In the genomic region with DNA sequence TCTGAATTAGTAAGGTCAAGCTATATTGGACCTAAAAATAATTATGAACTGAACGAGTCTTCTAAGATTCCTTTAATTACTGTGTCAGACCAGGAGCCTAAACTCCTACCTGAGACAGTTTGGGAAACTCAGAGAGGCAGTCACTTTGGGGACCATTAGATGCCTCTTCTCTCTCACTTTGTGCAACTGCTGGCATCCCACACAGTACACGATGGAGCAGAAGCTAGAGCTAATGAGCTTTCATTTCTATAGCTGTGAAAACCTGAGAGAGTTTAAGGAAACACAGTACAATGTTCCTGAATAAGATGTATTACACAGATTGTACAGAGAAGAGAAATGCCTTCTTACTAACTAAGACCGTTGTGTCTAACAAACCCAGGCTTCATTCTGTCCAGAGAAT, we compare ENCODE assay signal across 22 mouse cellular contexts.
DNase-seq lines count a peak whose midpoint lies in the region; ATAC-seq lines count a peak whose summit lies in the region.
"Had no signal": no experiment of that assay in that cellular context is flagged by ENCODE, and none has a peak within 500 bp of the region (broad histone marks: within the 10 kb centered on the region; RNA-seq: fewer than 3 reads in every experiment).

No protein-coding gene starts in this region.

- no peak overlapping the region for H3K4me2 ChIP-seq in midbrain, embryonic 11.5 days
- no peak overlapping the region for H3K4me2 ChIP-seq in midbrain, embryonic 14.5 days (ENCODE audit: low read length)

- no peaks in the 10 kb centered on the region for H3K27me3 ChIP-seq in midbrain, embryonic 11.5 days (ENCODE audit: control insufficient read depth, insufficient read depth, low read length)
- H3K27me3 ChIP-seq in midbrain, embryonic 14.5 days (ENCODE audit: control insufficient read depth, insufficient read depth, low read length), result no peaks in the 10 kb centered on the region
- H3K27me3 ChIP-seq: CH12.LX had no signal

- no peak for DNase-seq in frontal cortex, postnatal 36 days (ENCODE audit: low spot score in 2 of 2)
- peak; percentile 69 for DNase-seq in midbrain, embryonic 11.5 days (ENCODE audit: low spot score, missing footprints)
- no peak for DNase-seq in midbrain, embryonic 14.5 days
- DNase-seq in brain, adult 2 months (ENCODE audit: low read depth, low spot score), result peak; percentile 63
- DNase-seq: adrenal gland, adult 2 months; adrenal gland, adult 8-10 months; adrenal gland, postnatal 10 days; adrenal gland, postnatal 14 days; adrenal gland, postnatal 25 days; adrenal gland, postnatal 36 days; B cell, adult 2 months; cerebellum, adult 11 months; cerebellum, adult 11-12 months; cerebellum, adult 18-20 months; cerebellum, adult 2 months had no signal

- H3K4me3 ChIP-seq in midbrain, embryonic 11.5 days (ENCODE audit: low read depth, low read length), result no peak overlapping the region
- no peak overlapping the region for H3K4me3 ChIP-seq in midbrain, embryonic 14.5 days (replicated peaks; ENCODE audit: low read depth, low read length)

- H3K4me1 ChIP-seq in midbrain, embryonic 11.5 days (ENCODE audit: control insufficient read depth, insufficient read depth, low read length), result peaks cover 6% of the 10 kb centered on the region
- H3K4me1 ChIP-seq in midbrain, embryonic 14.5 days (ENCODE audit: control insufficient read depth, insufficient read depth, low read length), result no peaks in the 10 kb centered on the region

- WGBS in midbrain, embryonic 11.5 days, result 85% methylated on average over 3 of the region's 3 CpGs
- WGBS in midbrain, embryonic 14.5 days, result 84% methylated on average over 3 of the region's 3 CpGs

- H3K9ac ChIP-seq in midbrain, embryonic 11.5 days (ENCODE audit: low read length), result no peak overlapping the region
- no peak overlapping the region for H3K9ac ChIP-seq in midbrain, embryonic 14.5 days (replicated peaks; ENCODE audit: low read length)

- peak; percentile 86 for ATAC-seq in frontal cortex, adult (ENCODE audit: low TSS enrichment)
- no peak for ATAC-seq in midbrain, embryonic 11.5 days (ENCODE audit: low FRiP score)
- ATAC-seq in midbrain, embryonic 14.5 days (ENCODE audit: low FRiP score, low TSS enrichment), result no peak
- no peak for ATAC-seq in megakaryocyte-erythroid progenitor cell, adult 5-6 weeks (replicated peaks; ENCODE audit: low FRiP score, low TSS enrichment, poor library complexity, severe bottlenecking)
- ATAC-seq: activated CD4-positive, CD25-positive, alpha-beta regulatory T cell, adult 4 months; CD4-positive, CD25-positive, alpha-beta regulatory T cell, adult 4 months; Patski had no signal

- H3K36me3 ChIP-seq in midbrain, embryonic 11.5 days (ENCODE audit: control insufficient read depth, insufficient read depth, low read length), result no peaks in the 10 kb centered on the region
- no peaks in the 10 kb centered on the region for H3K36me3 ChIP-seq in midbrain, embryonic 14.5 days (ENCODE audit: control insufficient read depth, insufficient read depth, low read length)
- H3K36me3 ChIP-seq: G1E had no signal

- no peak overlapping the region for H3K27ac ChIP-seq in midbrain, embryonic 11.5 days (ENCODE audit: low read depth, low read length)
- no peak overlapping the region for H3K27ac ChIP-seq in midbrain, embryonic 14.5 days (replicated peaks; ENCODE audit: low read depth, low read length)

- H3K9me3 ChIP-seq in midbrain, embryonic 11.5 days (ENCODE audit: control insufficient read depth, low read length), result no peaks in the 10 kb centered on the region
- H3K9me3 ChIP-seq in midbrain, embryonic 14.5 days (ENCODE audit: control insufficient read depth, low read length), result no peaks in the 10 kb centered on the region

Comparison
In these comparisons a context has a peak if more than half of its experiments do, and no peak if none do; other contexts are left out.
1. DNase-seq: peak in midbrain, embryonic 11.5 days (single experiment) and brain, adult 2 months (single experiment); none in frontal cortex, postnatal 36 days (0 of 2) and midbrain, embryonic 14.5 days (single experiment).